Mouse (Mus musculus) brain, adult 2 months (tissue): ENCODE measurements around the gene Dmc1.

Experiments
- DNase-seq: peaks from one replicate; pipeline ENCODE4 v3.0.0; 2011; ENCODE audit warnings: low read depth, low spot score

The Dmc1 gene

GRCm38 (mm10) chr15:79604990-79605665, at the start of gene Dmc1:
Gene Dmc1, minus strand, starts transcription at chr15:79605109.
- DNase-seq = no peak

GRCm38 (mm10) chr15:79651481-79651880, 46.6 kb upstream of the Dmc1 start:
- DNase-seq = no peak

GRCm38 (mm10) chr15:79650569-79650968, 45.7 kb upstream of the Dmc1 start:
- DNase-seq = no peak

GRCm38 (mm10) chr15:79648130-79648529, 43.2 kb upstream of the Dmc1 start:
- peak; percentile 62 for DNase-seq

GRCm38 (mm10) chr15:79645483-79645882, 40.6 kb upstream of the Dmc1 start:
- no peak for DNase-seq

GRCm38 (mm10) chr15:79641135-79641817, 36.4 kb upstream of the Dmc1 start:
- DNase-seq = peak; percentile 59

- no peak for DNase-seq
Observed at GRCm38 (mm10) chr15:79630471-79630870, 25.6 kb upstream of the Dmc1 start.

GRCm38 (mm10) chr15:79619770-79620414, 15.0 kb upstream of the Dmc1 start:
- no peak for DNase-seq

GRCm38 (mm10) chr15:79618456-79618855, 13.5 kb upstream of the Dmc1 start:
- no peak for DNase-seq

GRCm38 (mm10) chr15:79617135-79617534, 12.2 kb upstream of the Dmc1 start:
- no peak for DNase-seq

- no peak for DNase-seq
Observed at GRCm38 (mm10) chr15:79616729-79617128, 11.8 kb upstream of the Dmc1 start.

GRCm38 (mm10) chr15:79615501-79615900, 10.6 kb upstream of the Dmc1 start:
- DNase-seq = no peak

GRCm38 (mm10) chr15:79609226-79609625, 4.3 kb upstream of the Dmc1 start:
- DNase-seq = no peak

GRCm38 (mm10) chr15:79608214-79608613, 3.3 kb upstream of the Dmc1 start:
- DNase-seq = peak; percentile 72

- DNase-seq = peak; percentile 68
Observed at GRCm38 (mm10) chr15:79607757-79608156, 2.8 kb upstream of the Dmc1 start.

- peak; percentile 60 for DNase-seq
Observed at GRCm38 (mm10) chr15:79606161-79606560, 1.3 kb upstream of the Dmc1 start.

- DNase-seq = peak; percentile 84
Observed at GRCm38 (mm10) chr15:79600176-79600575, 4.7 kb downstream of the Dmc1 start.

GRCm38 (mm10) chr15:79598715-79599114, 6.2 kb downstream of the Dmc1 start:
- no peak for DNase-seq

GRCm38 (mm10) chr15:79581581-79581980, 23.3 kb downstream of the Dmc1 start:
- DNase-seq = no peak

GRCm38 (mm10) chr15:79577671-79578426, 27.1 kb downstream of the Dmc1 start:
- DNase-seq = peak; percentile 83

GRCm38 (mm10) chr15:79576947-79577346, 28.0 kb downstream of the Dmc1 start:
- no peak for DNase-seq
